Mouse (Mus musculus): Measurements from ENCODE around the gene Pde8a.

Gene Pde8a

DNA sequence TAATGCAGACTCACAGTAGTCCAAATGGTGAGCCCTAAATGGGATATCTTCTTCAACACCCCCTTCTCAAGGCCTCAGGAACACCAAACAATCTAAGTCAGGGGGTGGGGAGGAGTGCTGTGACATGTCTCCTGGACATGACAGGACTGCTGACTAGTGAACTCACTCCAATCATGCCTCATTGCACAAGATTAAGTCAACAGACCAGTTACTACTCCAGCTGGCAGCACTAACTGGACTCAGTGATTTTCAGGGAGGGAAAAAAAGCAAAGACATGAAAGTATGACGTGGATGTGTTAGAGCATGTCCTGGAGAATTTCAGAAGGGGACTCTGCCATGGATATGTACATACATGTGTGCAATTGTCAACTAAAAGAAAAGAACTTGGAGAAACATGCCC, 166.0 kb downstream of the Pde8a start:
- no peak for DNase-seq (ENCODE audit: low spot score in 2 of 2)

All from spleen, postnatal 36 days (tissue).